Mouse (Mus musculus): Measurements from ENCODE around the gene Dolk.

- TF ChIP-seq POLR2A (IDR thresholded peaks at IDR 0.05; ENCODE audit: low read depth, low read length), result no peak
- TF ChIP-seq CTCF (IDR thresholded peaks at IDR 0.05; ENCODE audit: extremely low read depth, insufficient read length, insufficient replicate concordance, low read depth, low read length), result no peak
Measured at GRCm38 (mm10) chr2:30259131-30260064, 26.7 kb downstream of the Dolk start.

All from small intestine, adult 2 months (tissue).